Mouse (Mus musculus): Measurements from ENCODE around the gene Frmd4a.
A peak's percentile ranks its signal among the peaks of the same experiment; 100 is the strongest.

Gene Frmd4a

GRCm38 (mm10) chr2:4340378-4340777 lies 322.9 kb downstream of the Frmd4a start:
- no peak for DNase-seq

- no peak for DNase-seq
These were observed 323.6 kb downstream of the Frmd4a start for GRCm38 (mm10) chr2:4341141-4341540.

GRCm38 (mm10) chr2:4342005-4342404 lies 324.5 kb downstream of the Frmd4a start:
- DNase-seq: no peak

GRCm38 (mm10) chr2:4344411-4344810 lies 326.9 kb downstream of the Frmd4a start:
- DNase-seq: no peak

- DNase-seq: peak; percentile 44 to 59
These were observed 328.7 kb downstream of the Frmd4a start for GRCm38 (mm10) chr2:4346232-4346631.

GRCm38 (mm10) chr2:4346953-4347352 lies 329.4 kb downstream of the Frmd4a start:
- DNase-seq: no peak

GRCm38 (mm10) chr2:4347782-4348181 lies 330.3 kb downstream of the Frmd4a start:
- DNase-seq: no peak

- no peak for DNase-seq
These were observed 331.0 kb downstream of the Frmd4a start for GRCm38 (mm10) chr2:4348509-4348908.

GRCm38 (mm10) chr2:4356812-4357384 lies 339.4 kb downstream of the Frmd4a start:
- DNase-seq: no peak

GRCm38 (mm10) chr2:4361981-4362834 lies 344.7 kb downstream of the Frmd4a start:
- DNase-seq: no peak

GRCm38 (mm10) chr2:4364908-4365307 lies 347.4 kb downstream of the Frmd4a start:
- DNase-seq: no peak

- DNase-seq: no peak
These were observed 351.0 kb downstream of the Frmd4a start for GRCm38 (mm10) chr2:4368544-4368943.

GRCm38 (mm10) chr2:4370499-4370898 lies 353.0 kb downstream of the Frmd4a start:
- DNase-seq: no peak

- DNase-seq: no peak
These were observed 353.8 kb downstream of the Frmd4a start for GRCm38 (mm10) chr2:4371341-4371740.

GRCm38 (mm10) chr2:4378844-4379243 lies 361.3 kb downstream of the Frmd4a start:
- no peak for DNase-seq

GRCm38 (mm10) chr2:4380435-4380834 lies 362.9 kb downstream of the Frmd4a start:
- DNase-seq: no peak

GRCm38 (mm10) chr2:4380926-4381325 lies 363.4 kb downstream of the Frmd4a start:
- no peak for DNase-seq

GRCm38 (mm10) chr2:4386468-4386867 lies 369.0 kb downstream of the Frmd4a start:
- DNase-seq: no peak

- DNase-seq: no peak
These were observed 371.8 kb downstream of the Frmd4a start for GRCm38 (mm10) chr2:4389330-4389729.

- DNase-seq: peak; percentile 35 to 37
These were observed 373.6 kb downstream of the Frmd4a start for GRCm38 (mm10) chr2:4391091-4391490.

- DNase-seq: peak; percentile 62 to 71
These were observed 374.2 kb downstream of the Frmd4a start for GRCm38 (mm10) chr2:4391678-4392085.

GRCm38 (mm10) chr2:4393046-4393445 lies 375.5 kb downstream of the Frmd4a start:
- DNase-seq: no peak

- no peak for DNase-seq
These were observed 377.1 kb downstream of the Frmd4a start for GRCm38 (mm10) chr2:4394641-4395040.

GRCm38 (mm10) chr2:4399721-4400120 lies 382.2 kb downstream of the Frmd4a start:
- DNase-seq: no peak

Measured in lung, postnatal 4 days (tissue).